Mouse (Mus musculus): ENCODE data around the gene Polr1d.
A peak's percentile ranks its signal among the peaks of the same experiment; 100 is the strongest.

The Polr1d gene

DNA sequence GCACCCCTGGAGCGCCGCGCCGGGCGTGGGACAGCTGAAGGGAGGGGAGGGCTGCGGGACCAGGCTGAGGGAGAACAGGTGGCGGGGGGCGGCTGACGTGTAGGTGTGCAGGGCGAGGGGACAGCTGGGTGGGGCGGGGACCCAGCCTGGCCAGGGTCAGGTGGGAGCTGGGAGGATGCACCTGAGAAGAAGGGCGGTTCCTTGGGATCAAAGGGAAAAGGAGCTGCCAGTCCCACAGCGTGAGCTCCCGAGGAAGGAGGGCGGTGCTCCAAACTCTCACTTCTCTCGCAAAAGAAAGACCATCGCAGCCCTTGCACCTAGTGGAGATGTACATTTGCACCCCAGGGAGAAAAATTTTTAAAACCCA, at the start of gene Polr1d:
Polr1d (plus strand) TSS at position 252 of the 367 bp plus-strand sequence.
- no peak for DNase-seq (ENCODE audit: low spot score)

DNA sequence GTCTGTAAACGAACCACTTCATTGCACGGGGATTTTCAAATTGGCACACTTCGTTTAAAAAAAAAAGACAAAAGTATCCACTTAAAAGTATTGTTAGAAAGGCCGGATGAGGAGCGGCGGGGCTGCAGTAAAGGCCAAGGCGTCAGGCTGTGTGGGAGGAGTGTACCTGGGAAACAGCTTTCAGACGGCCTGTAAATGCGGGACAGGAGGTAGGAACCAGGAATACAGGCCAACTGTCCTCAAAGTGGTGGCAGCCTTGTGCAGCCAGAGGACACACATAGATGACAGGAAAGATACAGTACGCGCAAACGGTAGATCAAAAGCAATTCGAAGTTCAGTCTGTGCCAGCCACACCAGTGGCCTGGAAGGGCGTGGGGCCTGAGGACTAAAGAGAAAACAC, 45.6 kb upstream of the Polr1d start:
- no peak for DNase-seq (ENCODE audit: low spot score)

DNA sequence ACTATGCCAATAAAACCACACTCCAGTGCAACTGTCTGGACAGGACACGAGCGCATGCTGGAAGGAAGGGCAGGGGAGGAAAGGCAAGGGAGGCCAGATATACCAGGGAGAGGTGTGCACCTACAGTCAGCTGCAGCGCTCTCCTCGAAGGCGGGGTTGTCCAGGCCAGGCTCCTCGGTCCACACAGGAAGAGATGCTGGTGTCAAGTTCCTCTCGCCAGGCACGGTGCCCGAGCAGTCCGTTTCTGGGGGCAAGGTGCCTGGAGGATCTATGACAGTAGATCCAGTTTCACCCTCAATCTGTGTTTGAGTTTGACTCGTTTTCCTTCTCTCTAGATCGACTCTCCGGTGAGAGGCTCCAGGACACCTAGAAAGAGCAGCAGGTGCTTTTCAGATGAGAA, 43.7 kb upstream of the Polr1d start:
- no peak for DNase-seq (ENCODE audit: low spot score)

DNA sequence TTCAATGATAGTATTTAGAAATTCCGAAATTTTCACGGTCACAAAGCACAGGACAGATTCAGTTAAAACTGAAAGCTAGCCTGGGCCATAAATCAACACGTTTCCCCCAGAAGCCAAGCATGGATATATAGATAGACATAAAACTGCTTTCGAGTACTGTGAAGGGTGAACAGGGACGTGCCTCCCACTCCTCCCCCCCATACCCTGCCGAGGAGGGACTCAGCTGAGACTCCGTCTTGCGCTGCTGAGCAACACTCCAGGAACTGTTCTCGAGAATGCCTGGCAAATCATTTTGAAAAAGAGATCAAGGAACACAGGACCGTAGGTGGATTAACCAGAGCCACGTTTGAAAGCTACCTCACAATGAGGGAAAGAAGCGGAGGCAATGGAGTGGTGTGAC, 42.6 kb upstream of the Polr1d start:
- DNase-seq (ENCODE audit: low spot score): no peak

DNA sequence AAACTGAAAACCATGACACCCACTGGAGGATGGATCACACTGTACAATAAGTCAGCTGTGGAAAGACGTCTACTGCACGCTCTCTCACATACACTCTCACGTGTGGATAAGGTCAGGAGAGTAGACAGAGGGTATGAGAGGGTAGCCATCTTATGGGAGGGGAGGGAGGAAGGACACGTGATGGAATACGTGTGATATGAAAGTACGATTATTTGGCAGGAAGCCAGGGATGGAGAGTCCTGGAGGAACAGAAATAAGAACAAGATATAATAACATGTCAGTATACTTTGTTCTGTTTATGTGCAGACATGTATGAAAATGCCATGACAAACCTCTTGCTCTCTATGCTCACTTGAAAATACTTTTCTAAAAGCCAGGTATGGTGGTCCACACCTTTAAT, 41.5 kb upstream of the Polr1d start:
- no peak for DNase-seq (ENCODE audit: low spot score)

DNA sequence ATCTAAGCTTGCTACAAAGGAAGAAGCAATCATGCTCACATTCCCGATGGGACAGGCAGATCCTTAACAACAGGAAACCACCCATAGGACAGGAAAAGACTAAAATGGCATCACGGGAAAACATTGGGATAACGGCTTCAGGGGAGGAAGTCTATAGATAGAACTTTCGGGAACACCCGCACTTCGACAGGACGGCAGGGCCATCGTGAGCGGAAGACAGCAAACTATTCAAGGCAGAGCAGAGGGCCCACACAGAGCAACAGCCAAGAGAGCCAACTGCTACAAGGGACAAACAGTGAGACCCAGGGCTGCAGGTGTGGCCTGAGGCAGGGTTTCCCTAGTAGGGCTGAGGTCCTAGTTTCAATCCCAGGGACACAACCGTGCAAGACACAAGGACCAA, 40.8 kb upstream of the Polr1d start:
- no peak for DNase-seq (ENCODE audit: low spot score)

- no peak for DNase-seq (ENCODE audit: low spot score)
These were observed 40.2 kb upstream of the Polr1d start for GRCm38 (mm10) chr5:147036661-147037060.

GRCm38 (mm10) chr5:147037601-147038000, 39.2 kb upstream of the Polr1d start:
- no peak for DNase-seq (ENCODE audit: low spot score)

GRCm38 (mm10) chr5:147039394-147039793, 37.5 kb upstream of the Polr1d start:
- no peak for DNase-seq (ENCODE audit: low spot score)

DNA sequence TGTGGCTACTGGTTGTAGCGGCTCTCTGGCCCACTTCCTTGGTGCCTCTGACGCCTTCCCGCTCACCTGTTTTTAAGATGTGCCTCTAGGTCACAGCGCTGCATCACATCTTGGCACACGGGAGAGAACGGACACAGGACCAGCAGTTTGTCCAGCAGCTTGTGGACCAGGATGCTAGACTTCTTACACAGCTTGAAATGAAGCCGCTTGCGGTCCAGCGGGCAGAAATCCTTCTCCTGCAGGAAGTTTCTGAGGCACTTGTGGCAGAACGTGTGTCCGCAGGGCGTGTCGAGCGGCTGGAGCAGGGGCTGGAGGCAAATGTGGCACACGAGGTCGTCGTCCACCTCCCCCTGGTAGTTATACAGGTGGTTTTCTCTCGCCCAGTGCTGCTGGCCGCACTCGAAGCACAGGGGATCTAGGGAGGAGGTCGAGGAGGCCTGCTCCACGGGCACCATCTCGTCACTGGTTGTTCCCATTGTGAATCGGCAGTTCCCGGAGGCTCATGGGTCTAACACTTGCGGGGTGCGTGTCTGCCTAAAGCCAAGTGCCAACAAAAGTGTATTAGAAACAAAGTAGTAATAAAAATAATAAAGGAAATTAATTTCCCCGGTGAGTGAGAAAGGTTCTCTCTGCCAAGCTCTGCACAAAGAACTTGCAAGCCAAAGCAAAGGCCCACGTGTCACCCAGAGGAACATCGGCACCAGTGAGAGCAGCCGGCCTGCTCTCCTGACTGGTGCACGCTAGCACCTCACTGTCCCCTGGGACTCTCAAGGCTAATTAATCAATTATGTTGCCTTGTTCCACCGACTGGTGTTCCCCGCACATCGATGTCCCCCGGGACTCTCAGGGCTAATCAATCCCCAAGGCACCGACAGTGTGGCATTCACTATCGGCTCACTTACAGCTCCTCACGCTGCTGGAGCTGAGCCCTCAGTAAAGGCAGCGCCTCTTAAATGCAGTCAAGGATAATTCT, 34.6 kb upstream of the Polr1d start:
- no peak for DNase-seq (ENCODE audit: low spot score)

DNA sequence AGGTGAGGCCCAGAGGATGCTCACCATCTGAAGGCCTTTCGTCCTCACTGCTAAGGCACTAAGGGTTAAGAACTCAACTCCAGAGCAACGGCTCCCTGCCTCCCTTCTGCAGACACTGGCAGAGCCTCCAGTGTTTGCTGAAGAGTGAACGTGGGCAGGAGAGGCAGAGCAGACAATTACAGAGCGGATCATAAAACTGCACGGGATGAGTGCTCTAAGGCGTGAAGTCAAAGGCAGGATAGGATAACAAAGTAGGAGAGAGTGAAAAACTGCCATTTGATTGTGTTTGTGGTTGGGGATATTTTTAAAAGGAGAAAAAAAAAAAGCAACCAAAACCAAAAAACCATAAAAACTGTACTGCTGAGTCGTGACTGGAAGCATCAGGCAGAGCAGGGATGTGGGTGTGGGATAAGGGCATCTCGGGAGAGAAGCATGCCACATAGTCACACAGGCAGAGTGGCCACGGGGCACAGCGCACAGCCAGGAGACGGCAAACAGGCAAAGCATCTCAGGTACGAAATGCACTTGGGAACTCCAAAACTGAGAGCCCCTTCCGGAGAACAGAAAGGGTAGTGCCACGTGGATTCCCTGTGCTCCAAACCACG, 33.5 kb upstream of the Polr1d start:
- no peak for DNase-seq (ENCODE audit: low spot score)

DNA sequence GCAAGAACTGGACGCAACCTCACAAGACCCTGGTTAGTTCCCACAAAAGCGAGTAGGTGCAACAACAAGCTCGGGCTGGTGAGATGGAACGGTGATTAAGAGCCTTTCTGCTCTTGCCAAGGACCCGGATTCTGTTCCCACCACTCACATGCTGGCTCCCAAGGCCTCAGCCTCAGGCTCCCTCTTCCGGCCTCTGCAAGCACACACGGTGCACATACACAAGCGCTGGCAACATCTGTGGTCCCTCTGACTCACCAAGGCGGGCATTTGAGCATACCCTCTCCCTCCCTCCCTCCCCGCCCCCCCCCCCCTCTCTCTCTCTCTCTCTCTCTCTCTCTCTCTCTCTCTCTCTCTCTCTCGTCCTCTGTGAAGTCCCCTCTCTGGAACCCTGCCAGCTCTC, 31.5 kb upstream of the Polr1d start:
- DNase-seq (ENCODE audit: low spot score): no peak

- DNase-seq (ENCODE audit: low spot score): no peak
These were observed 30.9 kb upstream of the Polr1d start for GRCm38 (mm10) chr5:147045929-147046328.

DNA sequence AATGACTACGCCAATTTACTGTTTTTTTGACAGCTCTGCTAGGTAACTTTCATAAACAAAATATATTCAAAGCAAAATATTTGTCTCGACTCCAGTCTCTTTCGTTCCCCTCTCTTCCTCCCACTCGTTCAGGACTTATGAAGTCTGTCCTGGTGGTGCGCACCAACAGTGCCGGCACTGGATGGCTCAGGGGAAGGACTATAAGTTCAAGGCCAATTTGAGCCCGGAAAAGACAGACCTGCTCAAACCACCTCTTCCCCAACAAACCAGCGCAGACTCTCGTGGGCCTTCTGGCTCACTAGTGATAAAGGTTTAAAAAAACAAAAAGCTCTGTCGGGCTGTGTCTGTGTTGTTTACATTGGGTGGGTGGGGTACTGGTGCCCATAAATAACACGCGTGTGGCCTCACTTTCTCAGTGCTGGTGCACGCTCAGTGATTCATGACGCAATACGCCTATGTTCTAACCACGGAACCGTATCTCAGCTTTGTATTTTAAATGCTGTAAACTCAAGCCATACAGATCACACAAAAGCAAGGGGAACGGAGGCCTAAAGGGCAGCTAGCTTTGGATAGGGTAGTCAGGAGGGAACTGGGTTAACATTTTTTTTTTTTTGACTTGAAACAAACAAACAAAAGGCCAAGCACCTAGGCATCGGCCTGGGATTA, 27.2 kb upstream of the Polr1d start:
- no peak for DNase-seq (ENCODE audit: low spot score)

GRCm38 (mm10) chr5:147050816-147051499, 25.9 kb upstream of the Polr1d start:
- peak; percentile 72 for DNase-seq (ENCODE audit: low spot score)

GRCm38 (mm10) chr5:147051500-147052308, 25.1 kb upstream of the Polr1d start:
- no peak for DNase-seq (ENCODE audit: low spot score)

- DNase-seq (ENCODE audit: low spot score): no peak
These were observed 24.6 kb upstream of the Polr1d start for GRCm38 (mm10) chr5:147052309-147052558.

DNA sequence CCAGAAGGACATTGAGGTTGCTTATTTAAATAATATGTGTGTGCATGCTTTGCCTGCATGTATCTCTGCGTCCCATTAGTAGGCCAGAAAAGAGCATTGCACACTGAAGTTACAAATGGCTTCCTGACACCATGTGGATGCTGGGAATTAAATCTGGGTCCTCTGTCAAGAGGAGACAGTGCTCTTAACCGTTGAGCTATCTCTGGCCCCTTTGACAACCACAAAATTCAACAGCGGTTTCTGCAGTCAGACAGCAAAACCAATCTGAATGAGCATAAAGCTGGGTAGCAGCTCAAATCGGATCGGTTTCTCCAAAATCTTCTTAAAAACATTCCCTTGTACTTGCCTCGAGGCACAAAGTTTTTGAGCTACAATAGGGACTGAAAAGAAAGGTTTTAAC, 23.8 kb upstream of the Polr1d start:
- no peak for DNase-seq (ENCODE audit: low spot score)

- DNase-seq (ENCODE audit: low spot score): no peak
These were observed 23.4 kb upstream of the Polr1d start for GRCm38 (mm10) chr5:147053481-147053880.

DNA sequence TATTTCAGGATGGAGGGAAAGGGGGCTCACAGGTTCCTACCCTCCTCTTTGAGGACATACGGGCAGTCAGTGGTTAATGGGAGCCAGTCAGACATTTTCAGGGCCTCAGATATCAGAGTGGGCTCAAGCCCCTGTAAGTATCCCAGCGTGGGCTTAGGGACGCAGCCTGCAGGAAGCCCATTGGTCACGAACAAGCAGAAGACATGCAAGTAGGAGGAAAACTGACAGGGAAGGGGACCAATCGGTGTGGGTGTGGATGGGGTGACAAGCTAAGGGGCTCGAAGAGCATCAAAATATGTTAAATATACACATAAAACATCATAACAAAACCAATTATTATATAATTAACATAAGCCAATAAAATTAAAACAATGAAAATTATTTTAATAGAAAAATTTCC, 22.5 kb upstream of the Polr1d start:
- DNase-seq (ENCODE audit: low spot score): no peak

DNA sequence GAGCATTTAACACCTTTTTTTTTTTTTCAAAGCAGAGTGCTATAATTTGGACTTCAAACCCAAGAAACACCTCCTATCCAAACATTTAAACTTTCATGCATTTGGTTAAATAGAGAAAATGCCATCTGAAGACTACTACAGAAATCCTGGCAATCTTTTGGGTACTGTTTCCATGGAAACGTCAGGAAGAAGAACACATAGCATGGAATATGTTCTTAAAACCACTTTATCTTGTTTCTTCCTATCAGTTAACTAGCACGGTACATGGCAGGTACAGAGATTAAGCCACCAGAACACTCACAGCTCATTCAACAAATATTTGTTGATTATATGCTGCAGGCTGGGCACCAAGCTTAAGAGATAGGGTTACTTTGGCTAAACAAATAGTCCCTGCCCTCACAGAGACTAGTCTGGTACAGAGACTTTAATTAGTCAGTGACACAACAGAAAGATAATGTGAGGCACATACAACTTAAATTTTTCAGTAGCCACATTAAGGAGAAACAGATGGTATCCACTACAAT, 22.0 kb upstream of the Polr1d start:
- no peak for DNase-seq (ENCODE audit: low spot score)

Measured in adipocyte (in vitro differentiated cells).